Mouse (Mus musculus): ENCODE measurements around the gene Sgpp1. TPM values are rescaled to one million over a fixed set of nuclear protein-coding genes. Genes with fewer than 3 reads are reported as not detected.

Sgpp1 gene
- 167 and 205 TPM in 2 replicates for polyA plus RNA-seq (2012; rRNA removed)

DNA sequence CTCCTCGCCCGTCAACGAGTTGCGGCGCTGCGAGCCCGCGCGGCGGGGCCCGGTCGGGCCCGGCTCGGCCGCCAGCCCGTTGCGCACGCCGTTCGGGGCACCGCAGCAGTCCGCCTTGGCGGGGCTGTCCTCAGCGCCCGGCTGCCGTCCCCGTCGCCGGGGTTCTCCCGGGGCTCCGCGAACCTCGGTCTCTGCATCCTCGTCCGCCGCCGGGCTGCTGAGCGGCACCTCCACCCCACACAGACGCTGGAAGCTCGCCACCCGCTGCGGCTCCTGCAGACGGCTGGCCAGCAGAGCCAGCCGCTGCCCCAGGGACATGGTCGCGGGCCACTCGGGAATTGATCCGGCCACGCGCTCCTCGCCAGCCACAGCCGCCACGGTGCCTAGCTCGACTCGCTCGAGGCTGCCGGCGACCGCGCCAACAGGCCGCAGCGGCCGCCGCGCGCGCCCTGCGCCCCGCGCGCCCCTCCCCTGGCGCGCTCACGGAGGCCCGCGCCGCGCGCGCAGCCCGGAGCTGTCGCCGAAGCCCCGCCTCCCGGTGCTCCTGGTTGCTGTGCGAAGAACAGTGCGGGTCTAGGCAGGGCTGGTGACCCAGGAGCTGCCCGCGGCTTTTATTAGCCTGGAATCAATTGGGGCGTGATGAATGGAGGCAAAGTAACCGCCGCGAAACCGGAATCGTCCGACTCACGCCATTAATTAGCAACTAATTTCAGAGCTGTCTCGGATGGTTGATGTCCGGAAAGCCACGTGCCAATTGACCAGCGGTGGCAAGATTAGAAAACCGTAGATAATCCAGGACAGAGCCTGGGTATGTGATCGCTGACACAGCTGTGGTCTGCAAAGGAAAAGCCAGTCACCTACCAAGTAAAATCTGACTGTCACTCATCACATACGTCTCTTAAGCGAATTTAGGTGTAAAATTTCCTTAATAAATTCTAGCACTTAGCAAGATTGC lies at the start of gene Sgpp1:
TSS of gene Sgpp1 (minus strand) at position 484 of the 955 bp plus-strand sequence.
- no peak for DNase-seq (ENCODE audit: low read depth)

DNA sequence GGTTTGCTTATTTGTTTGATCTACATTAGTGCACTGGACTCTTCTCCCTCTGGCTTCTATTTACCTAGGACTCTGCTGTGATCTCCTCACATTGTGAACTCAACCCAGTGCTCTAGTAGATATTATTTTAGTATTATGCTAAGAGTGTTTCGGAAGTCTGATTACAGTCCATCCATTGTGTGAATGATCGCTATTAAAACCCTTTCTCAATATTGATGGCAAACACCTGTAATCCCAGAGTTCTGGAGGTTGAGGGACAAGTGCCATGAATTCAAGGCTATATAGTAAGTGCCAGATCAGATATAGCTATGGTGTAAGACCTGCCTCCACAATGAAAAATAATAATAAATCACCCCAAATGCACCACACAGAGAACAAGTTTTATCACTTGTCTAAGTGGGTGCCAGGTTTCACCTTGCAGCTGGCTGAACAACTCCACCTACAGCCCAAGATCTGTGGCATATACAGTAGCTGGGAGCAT lies 48.8 kb upstream of the Sgpp1 start:
- DNase-seq (ENCODE audit: low read depth) = peak; percentile 98

DNA sequence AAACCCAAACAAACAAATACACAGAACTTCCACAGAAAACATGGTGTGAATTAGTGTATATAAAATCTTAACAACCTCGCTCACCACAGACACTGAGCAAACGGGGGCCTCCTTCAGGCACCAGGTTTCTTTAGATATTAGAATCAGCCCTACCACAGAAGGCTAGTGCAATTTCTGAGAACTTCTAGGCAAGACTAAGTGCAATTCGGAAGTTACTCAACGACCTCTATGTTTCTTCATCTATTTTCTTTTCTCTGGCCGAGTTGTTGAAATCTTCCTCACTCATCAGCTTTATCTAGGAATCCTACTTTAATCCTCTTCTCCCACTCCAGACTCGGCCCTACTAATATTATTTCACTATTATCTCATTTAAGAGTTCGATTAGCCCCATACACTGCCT lies 46.5 kb upstream of the Sgpp1 start:
- DNase-seq (ENCODE audit: low read depth) = no peak

DNA sequence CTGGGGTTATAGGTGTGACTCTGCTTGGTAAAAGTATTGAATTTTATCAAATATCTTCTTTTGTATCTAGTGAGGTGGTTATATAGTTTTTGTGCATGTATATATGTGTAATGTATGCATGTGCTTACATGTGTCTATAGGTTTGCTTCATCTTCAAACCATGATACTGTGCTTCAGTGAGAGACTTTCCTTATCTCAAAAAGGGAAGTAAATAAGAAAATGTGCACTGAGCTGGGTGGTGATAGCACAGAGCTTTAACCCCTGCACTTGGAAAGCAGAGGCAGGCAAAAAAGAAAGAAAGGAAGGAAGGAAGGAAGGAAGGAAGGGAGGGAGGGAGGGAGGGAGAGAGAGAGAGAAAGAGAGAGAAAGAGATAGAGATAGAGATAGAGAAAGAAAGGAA lies 45.9 kb upstream of the Sgpp1 start:
- no peak for DNase-seq (ENCODE audit: low read depth)

DNA sequence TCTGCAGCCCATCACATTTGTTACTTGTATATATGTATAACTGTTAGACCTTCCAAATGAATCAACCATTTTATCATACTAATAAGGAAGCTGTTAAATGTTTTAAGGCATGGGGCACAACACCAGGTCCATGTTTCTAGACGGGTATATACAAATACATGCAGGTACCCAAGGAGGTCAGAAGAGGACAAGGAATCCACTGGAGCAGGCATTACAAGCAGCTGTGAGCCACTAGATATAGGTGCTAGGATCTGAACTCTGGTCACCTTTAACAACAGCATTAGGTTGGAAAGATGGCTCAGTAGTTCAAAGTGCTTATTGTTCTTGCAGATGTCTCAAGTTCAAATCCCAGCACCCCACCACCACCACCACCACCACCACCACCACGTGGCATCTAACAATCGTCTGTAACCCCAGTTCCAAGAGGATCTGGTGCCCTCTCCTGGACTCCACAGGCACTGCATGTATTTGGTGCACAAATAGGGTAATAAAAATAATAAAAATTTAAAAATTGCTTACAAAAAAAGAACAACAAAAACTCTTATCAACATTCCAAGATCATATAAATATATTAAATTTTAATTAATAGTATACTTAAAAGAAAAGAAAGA lies 37.0 kb upstream of the Sgpp1 start:
- no peak for DNase-seq (ENCODE audit: low read depth)

DNA sequence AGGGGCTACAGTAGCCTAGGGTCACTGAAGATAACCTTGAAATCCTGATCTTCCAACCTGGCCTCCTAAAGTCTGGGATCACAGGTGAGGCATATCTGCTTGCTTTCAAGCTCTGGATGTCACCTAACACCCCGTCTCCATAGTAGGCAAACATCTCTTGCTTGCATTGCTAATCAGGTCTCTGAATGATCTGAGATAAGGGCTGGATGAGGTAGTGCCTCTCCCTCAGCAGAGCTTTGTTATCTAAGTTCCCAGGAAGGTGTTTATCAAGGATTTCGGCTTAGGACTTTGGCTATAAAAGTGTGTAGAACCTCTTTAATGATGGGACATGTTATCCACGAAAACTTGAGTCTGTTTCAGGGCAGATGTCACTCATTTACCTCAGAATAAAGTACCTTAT lies 35.9 kb upstream of the Sgpp1 start:
- no peak for DNase-seq (ENCODE audit: low read depth)

DNA sequence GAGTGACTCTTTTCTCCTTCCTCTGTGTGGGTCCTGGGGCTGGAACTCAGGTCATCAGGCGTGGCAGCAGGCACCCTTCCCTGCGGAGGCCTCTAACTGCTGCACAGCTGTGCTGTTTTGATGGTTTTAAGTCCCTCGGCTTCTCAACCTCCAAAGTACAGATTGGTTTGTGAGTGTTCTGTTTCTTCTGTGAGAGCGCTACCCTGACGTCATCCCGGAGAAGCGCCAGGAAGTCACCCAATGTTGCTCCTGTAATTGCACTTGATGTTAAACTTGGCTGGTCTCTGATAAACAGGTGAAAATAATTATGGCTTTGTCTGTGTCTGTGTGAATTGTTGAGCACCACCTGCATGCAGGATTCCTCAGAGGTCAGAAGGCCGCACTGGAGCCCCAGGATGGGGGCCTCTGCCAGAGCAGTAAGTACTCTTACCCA lies 31.4 kb upstream of the Sgpp1 start:
- no peak for DNase-seq (ENCODE audit: low read depth)

DNA sequence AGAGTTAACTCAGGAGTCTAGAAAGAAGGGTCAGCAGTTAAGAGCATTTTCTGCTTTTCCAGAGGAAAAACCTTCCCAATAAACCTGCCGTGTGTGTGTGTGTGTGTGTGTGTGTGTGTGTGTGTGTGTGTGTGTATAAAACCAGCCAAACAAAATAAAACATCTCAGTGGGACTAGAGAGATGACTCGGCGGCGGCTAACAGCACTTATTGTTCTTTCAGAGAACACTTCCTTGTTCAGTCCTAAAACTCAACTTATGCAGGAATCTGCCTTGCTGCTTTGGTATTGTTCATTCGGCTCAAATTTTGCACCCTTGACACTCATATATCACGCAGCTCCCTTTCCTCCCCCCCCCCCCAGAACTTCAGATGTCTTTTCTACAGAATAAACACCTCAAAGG lies 30.9 kb upstream of the Sgpp1 start:
- DNase-seq (ENCODE audit: low read depth) = no peak

DNA sequence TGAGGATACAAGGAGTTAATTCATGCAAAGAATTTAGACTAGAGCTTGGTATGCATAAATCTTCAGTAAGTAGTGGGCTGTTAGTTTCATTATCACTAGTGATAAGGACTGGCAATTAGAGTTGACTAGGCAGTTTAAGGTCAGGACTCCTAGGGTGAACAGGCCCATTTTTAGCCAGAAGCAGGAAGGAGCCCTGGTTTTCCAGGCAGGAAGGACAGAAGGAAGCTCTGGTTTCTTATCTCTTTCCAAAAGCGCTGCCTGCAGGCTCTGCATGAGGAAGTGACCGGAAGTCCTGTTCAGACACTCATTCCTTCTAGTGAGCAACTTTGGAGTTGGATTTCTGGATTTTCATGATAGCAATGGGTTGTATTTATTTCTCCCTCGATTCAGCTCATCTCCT lies 30.2 kb upstream of the Sgpp1 start:
- no peak for DNase-seq (ENCODE audit: low read depth)

DNA sequence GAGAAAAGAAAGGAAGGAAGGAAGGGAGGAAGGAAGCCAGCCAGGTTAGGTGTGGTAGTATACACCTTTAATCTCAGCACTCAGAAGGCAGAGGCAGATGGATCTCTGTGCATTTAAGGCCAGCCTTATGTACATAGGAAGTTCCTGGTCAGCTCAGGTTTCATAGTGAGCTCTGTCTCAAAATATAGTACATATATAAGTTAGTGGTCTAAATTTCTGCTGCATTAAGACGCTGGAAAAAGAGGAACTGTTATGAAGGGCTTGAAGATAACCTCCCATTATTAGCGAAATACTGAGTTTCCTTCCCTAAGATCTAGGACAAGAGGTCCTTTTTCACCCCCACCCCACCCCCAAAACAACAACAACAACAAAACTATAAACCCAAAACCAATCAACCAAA lies 20.9 kb upstream of the Sgpp1 start:
- DNase-seq (ENCODE audit: low read depth) = no peak

DNA sequence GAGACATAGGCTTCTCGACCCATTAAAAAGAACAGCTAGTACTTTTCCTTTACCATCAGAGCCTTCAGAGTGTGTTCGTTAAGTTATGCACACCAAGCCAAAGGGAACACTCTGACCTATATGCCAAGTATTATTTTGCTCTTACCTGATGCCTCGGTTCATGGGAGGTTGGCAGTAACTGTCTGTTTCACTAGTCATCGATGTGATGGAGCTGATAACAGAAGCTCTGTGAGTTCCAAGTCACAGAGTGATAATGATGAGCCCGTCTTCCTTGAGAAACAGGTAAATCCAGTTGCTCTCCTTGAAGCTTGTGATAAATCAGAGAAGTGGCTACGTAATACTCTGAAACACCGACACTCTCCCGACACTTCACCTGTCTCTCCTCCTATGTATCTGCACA lies 18.2 kb upstream of the Sgpp1 start:
- no peak for DNase-seq (ENCODE audit: low read depth)

DNA sequence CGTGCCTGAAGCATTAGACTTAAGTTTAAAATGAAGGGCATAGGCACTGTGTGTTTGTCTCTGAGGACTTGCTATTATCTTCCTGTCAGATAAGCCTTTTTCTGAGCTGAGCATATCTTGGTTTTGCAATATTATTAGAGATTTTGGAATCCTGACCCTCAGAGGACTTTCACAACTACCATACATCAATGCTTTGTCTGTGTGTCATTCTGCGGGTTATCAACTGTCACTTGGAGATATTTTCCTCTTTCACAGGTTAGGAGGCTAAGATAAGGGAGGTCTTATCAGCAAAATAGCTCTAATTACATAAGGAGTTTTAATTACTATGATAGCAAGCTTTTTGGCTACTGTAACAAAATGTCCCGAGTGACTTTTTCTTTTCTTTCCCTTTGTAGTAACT lies 16.5 kb upstream of the Sgpp1 start:
- no peak for DNase-seq (ENCODE audit: low read depth)

DNA sequence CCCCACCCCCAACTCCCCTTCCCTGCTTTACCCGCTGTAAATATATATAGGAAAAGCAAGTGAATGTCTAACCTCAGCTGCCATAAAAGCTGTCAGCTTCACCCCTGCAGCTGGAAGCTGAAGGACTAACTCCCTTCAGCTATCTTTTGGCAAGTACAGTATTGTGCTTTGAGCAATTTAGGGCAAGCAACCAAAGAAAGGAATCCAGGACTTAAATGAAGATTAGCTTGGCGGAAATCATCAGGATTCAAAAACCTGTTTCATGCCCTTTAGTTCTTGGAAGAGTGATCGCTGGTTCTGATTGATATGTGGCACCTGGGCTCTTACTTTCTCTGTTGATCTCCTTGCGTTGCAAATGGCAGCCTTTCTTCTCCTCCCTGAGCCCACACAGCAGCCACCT lies 13.0 kb upstream of the Sgpp1 start:
- DNase-seq (ENCODE audit: low read depth) = no peak

DNA sequence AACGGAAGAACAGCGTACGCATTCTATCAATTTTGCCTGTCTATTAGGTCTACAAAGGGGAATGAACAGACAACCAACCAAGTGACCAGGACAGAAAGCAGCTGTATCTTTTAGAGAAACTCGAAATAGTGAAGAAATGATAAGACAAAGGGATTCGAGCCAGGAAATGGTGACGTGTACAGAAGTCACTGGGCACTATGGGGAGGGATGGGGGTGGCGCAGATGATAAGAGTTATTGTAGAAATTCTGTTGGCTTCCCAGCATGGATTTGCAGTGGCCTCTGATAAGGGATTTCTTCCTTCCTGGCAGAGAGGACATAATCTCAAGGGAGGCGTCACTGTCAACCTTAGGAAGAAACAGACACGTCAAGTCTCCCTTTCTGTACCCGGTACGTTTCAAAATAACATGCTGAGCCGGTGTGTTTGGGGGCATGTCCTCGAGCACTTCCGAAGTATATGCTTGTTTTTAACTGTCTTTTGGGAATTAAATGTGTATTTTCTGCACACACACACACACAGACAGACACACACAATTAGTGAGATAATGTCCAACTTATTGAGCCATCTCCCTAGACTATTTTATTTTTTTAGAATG lies 10.3 kb upstream of the Sgpp1 start:
- DNase-seq (ENCODE audit: low read depth) = no peak

DNA sequence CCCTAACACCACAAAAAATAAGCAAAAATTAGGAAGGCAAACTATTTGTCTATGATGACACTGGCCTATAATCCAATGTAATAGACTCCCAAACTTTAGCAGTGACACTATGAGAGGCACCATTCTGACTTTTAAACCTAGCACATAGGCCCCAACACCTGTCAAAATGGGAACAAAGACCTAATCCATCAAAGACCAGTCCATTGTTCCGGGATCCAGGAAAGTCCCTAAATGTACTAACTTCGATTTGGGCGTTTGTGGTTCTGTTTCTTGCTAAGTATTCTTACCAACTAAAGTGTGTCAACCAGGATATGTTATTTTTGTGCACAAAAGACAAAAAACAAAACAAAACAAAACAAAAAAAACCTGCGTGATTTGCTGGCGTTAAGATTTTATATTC lies 6.6 kb upstream of the Sgpp1 start:
- DNase-seq (ENCODE audit: low read depth) = no peak

DNA sequence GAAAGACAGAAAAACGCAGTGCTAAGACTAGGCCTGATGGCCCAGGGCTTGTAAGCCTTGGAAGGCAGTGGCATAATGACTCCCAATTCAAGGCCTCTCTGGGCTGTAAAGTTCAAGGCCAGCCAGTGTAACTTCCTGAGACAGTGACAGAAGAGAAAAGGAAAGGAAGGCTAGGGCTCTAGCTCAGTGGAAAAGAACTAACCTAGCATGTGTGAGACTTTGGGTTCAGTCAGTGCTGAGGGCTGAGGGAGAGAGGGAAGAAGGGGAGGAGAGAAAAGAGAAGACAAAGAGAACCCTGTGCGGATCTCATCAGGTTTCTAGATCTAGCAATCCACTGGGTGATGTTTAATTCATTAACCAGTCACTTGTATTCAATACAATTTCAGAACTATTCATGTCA lies 5.7 kb upstream of the Sgpp1 start:
- DNase-seq (ENCODE audit: low read depth) = no peak

DNA sequence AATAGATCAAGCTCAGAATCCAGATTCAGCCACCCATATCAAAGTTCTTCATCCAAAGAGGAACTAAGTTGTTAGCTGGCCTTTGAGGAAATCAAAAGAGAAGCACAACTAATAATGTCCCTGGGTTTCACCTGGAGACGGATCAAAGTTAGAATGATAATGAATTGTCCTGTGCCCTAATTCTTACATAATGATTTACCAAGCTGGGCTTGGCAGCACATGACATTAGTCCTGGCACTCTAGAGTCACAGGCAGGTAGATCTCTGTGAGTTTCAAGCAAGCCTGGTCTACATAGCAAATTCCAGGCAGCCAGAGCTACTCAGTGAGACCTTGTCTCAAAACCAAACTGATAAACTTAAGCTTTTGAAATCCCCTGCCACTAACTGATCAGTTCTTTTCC lies 4.9 kb upstream of the Sgpp1 start:
- DNase-seq (ENCODE audit: low read depth) = no peak

DNA sequence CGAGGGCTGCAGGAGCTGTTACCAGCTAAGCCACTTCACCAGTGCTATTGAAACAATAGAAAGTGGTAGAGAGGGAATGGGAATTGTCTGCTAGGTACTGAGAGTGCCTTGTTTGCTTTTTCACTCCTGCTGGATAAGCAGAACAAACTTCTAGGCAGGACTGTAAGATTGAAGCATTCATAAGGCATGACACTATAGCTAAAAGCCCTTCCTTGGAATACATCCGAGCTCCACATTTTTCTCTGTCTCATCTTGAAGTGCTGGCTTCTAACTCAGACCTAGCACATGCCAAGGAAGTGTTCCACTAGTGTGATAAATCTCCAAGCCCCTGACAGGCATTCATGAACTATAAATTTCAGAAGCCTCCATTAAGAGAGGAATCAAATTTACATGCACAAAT lies 4.1 kb upstream of the Sgpp1 start:
- DNase-seq (ENCODE audit: low read depth) = no peak

DNA sequence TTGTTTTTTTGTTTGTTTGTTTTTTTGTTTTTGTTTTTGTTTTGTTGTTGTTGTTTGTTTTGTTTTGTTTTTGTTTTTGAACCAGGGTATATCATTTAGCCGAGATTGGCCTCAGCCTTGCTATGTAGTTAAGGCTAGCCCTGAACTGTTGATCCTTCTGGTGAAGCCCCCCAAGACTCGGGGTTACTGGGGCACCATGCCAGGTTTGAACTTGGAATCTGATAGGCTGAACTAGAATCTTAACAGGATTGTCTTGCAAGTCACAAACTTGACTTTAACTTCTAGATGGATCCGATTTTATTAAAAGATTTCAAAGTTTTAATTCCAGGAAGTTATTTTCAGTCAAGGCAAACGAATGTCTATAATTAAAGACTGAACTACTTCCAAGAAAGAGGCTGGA lies 767 bp upstream of the Sgpp1 start:
- DNase-seq (ENCODE audit: low read depth) = no peak

DNA sequence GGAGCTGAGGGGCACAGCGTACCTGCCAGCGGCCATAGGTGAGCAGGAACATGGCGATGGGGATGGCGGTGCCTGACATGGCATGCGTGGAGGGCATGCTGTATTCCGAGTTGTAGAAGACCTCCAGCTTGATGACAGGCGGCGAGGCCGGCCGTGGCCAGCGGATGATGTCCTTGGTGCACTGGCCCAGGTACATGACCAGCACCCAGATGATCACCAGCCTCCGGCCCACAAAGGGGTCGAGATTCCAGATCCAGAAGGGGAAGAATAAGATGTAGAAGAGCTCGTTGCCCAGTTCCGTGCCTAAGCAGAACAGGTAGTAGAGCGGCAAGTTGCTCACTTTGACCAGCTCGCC lies 661 bp downstream of the Sgpp1 start:
- no peak for DNase-seq (ENCODE audit: low read depth)

DNA sequence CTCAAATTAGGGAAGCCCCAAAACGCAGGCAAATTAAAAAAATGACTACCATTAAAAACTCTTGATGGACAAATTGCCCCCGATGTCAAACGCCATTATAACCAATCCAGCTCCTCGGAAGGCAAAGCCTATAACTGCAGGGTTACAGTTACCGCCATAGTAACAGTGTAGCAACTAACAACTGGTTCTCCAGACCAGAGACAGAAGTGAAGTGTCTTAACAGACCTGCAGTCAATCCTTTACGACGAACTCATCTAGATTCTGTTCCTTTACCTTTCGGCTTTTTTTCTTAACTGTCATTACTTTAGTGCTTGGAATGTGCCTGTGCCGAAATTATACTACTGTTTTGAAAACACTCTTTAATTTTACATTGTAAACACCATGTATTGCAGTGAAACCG lies 1.4 kb downstream of the Sgpp1 start:
- no peak for DNase-seq (ENCODE audit: low read depth)

DNA sequence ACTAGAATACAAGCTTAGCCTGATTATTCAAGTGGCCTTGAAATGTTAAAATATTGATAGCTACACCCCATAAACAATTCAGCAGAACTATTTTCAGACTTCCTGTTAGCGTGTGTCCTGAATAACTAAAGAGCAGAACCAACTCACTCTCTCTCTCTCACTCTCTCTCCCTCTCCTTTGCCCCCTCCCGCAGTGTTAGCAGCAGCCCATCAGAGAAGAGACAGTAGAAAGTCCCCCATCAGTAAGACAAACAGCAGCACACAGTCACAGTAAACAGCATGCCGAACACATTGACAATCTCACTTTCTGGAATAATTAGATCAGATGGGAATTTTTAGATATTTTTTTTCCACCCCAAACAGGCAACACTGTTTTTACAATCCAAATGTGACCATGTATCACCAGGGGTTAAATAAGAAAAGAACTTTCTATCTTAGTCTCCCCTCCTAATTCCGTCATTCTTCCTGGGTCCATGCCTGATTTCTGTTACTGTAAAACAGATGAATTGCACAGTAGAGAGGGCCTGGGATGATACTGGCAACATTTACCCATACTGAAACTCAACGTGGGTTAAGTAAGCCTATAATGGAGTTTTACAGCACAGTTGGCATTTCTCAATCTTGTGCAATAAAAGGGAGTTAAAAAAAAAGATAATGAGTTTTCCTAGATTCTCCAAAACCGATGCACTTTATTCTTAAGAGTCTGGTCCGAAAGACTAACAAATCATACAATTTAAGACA lies 2.0 kb downstream of the Sgpp1 start:
- DNase-seq (ENCODE audit: low read depth) = no peak

Measured in gonadal fat pad, adult 2 months (tissue).